8 mouse cellular contexts compared by ENCODE assay signal in genomic region chr16:38712581-38713403, GRCm38 (mm10). TPM values are rescaled to one million over a fixed set of nuclear protein-coding genes. Genes with fewer than 3 reads are reported as not detected.
A peak's percentile ranks its signal among the peaks of the same experiment; 100 is the strongest.
DNase-seq lines count a peak whose midpoint lies in the region; ATAC-seq and TF ChIP-seq lines count a peak whose summit lies in the region.

Arhgap31 (minus strand) TSS chr16:38713274.

- DNase-seq in ES-CJ7 (ENCODE audit: low read depth, low spot score): peak; percentile 53
- DNase-seq in cerebellum, adult 8-10 months: peak; percentile 32
- DNase-seq in forelimb bud, embryonic 11.5 days (ENCODE audit: low read depth, low spot score): peak; percentile 73
- DNase-seq in heart, postnatal 36 days: peak; percentile 85 to 91
- DNase-seq in layer of hippocampus, adult 2 months (ENCODE audit: low spot score in 2 of 2): peak; percentile 32 to 34
- peak; percentile 90 for DNase-seq in lung, embryonic 14.5 days
- DNase-seq in testis, postnatal 10 days (ENCODE audit: low spot score): peak; percentile 84

- peak within 1 kb of the TSS; percentile 83 for H3K9ac ChIP-seq in lung, embryonic 14.5 days

- intact Hi-C loops in heart, postnatal 36 days (cut with DNase I): no loop called here

- 0 out of 2 replicates have a peak, but pooled peaks cover 4% of the 10 kb centered on the region for H3K36me3 ChIP-seq in lung, embryonic 14.5 days (ENCODE audit: insufficient read depth)

- H3K27me3 ChIP-seq in lung, embryonic 14.5 days (ENCODE audit: insufficient read depth, low read length): no peaks in the 10 kb centered on the region

- H3K4me1 ChIP-seq in lung, embryonic 14.5 days (ENCODE audit: insufficient read depth): 0 out of 2 replicates have a peak, but pooled peaks cover 5% of the 10 kb centered on the region

- TF ChIP-seq CTCF in layer of hippocampus, adult 2 months (conservative IDR thresholded peaks at IDR 0.05): no peak
- TF ChIP-seq CTCF in lung, embryonic 14.5 days (IDR thresholded peaks at IDR 0.05; ENCODE audit: low read depth): no peak

- WGBS in lung, embryonic 14.5 days: under 1% methylated on average over 71 of the region's 74 CpGs

- H3K4me2 ChIP-seq in lung, embryonic 14.5 days: peak within 1 kb of the TSS; percentile 66

- H3K27ac ChIP-seq in layer of hippocampus, adult 2 months: peak within 1 kb of the TSS; percentile 91
- peak within 1 kb of the TSS; percentile 97 for H3K27ac ChIP-seq in lung, embryonic 14.5 days (ENCODE audit: low read depth)

- peak; percentile 94 for ATAC-seq in lung, embryonic 14.5 days (ENCODE audit: insufficient read depth)
- ATAC-seq in neutrophil, adult 5-6 weeks (ENCODE audit: extremely low read depth, insufficient number of reproducible peaks, low FRiP score, poor library complexity, severe bottlenecking): peak; percentile 73

- H3K4me3 ChIP-seq in layer of hippocampus, adult 2 months: peak within 1 kb of the TSS; percentile 85
- H3K4me3 ChIP-seq in lung, embryonic 14.5 days (ENCODE audit: low read depth, low read length): peak within 1 kb of the TSS; percentile 63

- H3K9me3 ChIP-seq in lung, embryonic 14.5 days (ENCODE audit: low read depth, low read length): no peaks in the 10 kb centered on the region

RNA-seq across cellular contexts. Expression of gene Arhgap31, which starts in this region (rescaled TPM):
- total RNA-seq in heart, postnatal 36 days (2021): 10 to 100 TPM; 37.4 to 43.5 TPM
- 10 to 100 TPM; 17.9 to 18.5 TPM for total RNA-seq in layer of hippocampus, adult 2 months (2021)
- 21.6 and 22.0 TPM in 2 replicates for polyA plus RNA-seq in lung, embryonic 14.5 days (2014; fragmentation: Nextera tagmentation; extraction: Ambion mirVana)
- total RNA-seq in neutrophil, adult 5-6 weeks (2017): 19.2 and 19.4 TPM in 2 replicates

Comparison
In these comparisons a context has a peak if more than half of its experiments do, and no peak if none do; other contexts are left out.
1. Peak in every context shown above with its lines: DNase-seq, ATAC-seq, H3K4me3 ChIP-seq and H3K27ac ChIP-seq.
2. DNase-seq: peak in every context shown above with its lines; median percentile 90 in lung, embryonic 14.5 days; 88 in heart, postnatal 36 days; 84 in testis, postnatal 10 days; 73 in forelimb bud, embryonic 11.5 days; 53 in ES-CJ7; 33 in layer of hippocampus, adult 2 months; 32 in cerebellum, adult 8-10 months.